In the genomic region with DNA sequence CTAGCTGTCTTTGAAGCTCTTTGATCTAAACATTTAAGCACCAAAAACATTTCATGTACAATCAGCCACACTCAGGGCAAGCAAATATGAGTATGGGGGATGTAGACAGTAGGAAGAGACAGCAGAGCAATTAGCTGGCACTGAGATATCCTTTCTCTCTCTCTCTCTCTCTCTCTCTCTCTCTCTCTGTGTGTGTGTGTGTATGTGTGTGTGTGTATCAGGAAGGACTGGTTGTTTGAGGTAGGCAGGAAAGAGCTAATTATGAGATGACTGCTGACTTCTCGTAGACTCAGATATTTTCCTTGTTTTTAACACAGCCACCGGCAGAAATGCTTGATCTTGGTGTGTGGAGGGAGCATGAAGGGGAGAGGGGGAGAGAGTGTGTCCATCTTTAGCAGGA, we compare ENCODE assay signal across 21 mouse cellular contexts. TPM values are rescaled to one million over a fixed set of nuclear protein-coding genes. Genes with fewer than 3 reads are reported as not detected.
"Had no signal": no experiment of that assay in that cellular context is flagged by ENCODE, and none has a peak within 500 bp of the region (broad histone marks: within the 10 kb centered on the region; RNA-seq: fewer than 3 reads in every experiment).

No protein-coding gene starts in this region.

- H3K27me3 ChIP-seq: lung, embryonic 15.5 days; midbrain, embryonic 15.5 days had no signal

- H3K4me3 ChIP-seq: limb, embryonic 12.5 days; liver, embryonic 13.5 days; lung, embryonic 15.5 days; megakaryocyte, embryonic 14.5 days; midbrain, embryonic 15.5 days; neural tube, embryonic 13.5 days had no signal

- H3K27ac ChIP-seq: kidney, postnatal 0 days; limb, embryonic 12.5 days; liver, embryonic 13.5 days; lung, embryonic 15.5 days; macrophage; midbrain, embryonic 15.5 days; neural tube, embryonic 13.5 days; stomach, postnatal 0 days had no signal

- H3K36me3 ChIP-seq: limb, embryonic 12.5 days; liver, embryonic 13.5 days; lung, embryonic 15.5 days; midbrain, embryonic 15.5 days; neural tube, embryonic 13.5 days had no signal

- H3K9ac ChIP-seq: limb, embryonic 12.5 days; liver, embryonic 13.5 days; liver, postnatal 0 days; lung, embryonic 15.5 days; midbrain, embryonic 15.5 days; neural tube, embryonic 13.5 days had no signal

- ATAC-seq: liver, postnatal 0 days; midbrain, embryonic 15.5 days had no signal

- DNase-seq: kidney, adult 9 months; kidney, postnatal 36 days; layer of hippocampus, adult 9-11 months; layer of hippocampus, postnatal 36 days; liver; liver, embryonic 13.5 days; liver, postnatal 0 days; lung, postnatal 14 days; right cerebral cortex, postnatal 14 days; thymus, adult 2 months; thymus, postnatal 4 days had no signal

- H3K9me3 ChIP-seq: limb, embryonic 12.5 days; liver, embryonic 13.5 days; lung, embryonic 15.5 days; midbrain, embryonic 15.5 days; neural tube, embryonic 13.5 days had no signal

- H3K4me1 ChIP-seq: limb, embryonic 12.5 days; liver, embryonic 13.5 days; lung, embryonic 15.5 days; midbrain, embryonic 15.5 days; neural tube, embryonic 13.5 days had no signal

- H3K4me2 ChIP-seq: limb, embryonic 12.5 days; liver, embryonic 13.5 days; lung, embryonic 15.5 days; midbrain, embryonic 11.5 days; midbrain, embryonic 15.5 days; neural tube, embryonic 13.5 days had no signal

RNA-seq across cellular contexts. Expression of gene Unc45b, which starts 51.4 kb away (rescaled TPM):
- total RNA-seq: monocyte, adult 5-6 weeks had no signal
- polyA plus RNA-seq: macrophage had no signal
